Mouse (Mus musculus): ENCODE measurements around the gene Olfr521. TPM values are rescaled to one million over a fixed set of nuclear protein-coding genes. Genes with fewer than 3 reads are reported as not detected.

The Olfr521 gene
- polyA plus RNA-seq, 1 experiment from 2014 or later, result not detected

DNA sequence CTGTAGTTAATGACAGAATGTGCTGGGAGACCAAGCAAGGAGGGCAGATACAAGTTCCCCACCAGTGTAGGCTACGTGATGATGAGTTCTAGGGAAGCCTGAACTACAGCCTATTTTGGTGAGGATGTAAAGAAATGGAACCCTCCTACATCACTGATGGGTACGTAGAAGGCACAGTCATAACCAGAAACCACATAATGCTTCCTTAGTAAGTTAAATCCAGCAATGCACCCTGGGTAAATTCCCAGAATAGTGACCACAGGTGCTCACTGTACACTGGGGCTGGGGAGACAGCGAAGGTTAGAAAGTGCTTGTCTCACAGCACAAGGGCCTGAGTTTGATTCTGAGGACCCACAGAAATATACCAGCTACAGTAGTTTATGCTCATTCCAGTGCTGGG is 22.2 kb downstream of the Olfr521 start:
- H3K4me1 ChIP-seq (ENCODE audit: control insufficient read depth, insufficient read depth, low read length), result no peaks in the 10 kb centered on the region; the same call in 1 of the 2 replicates
- H3K27ac ChIP-seq (replicated peaks; ENCODE audit: low read depth, low read length), result no peak overlapping the region
- no peaks in the 10 kb centered on the region for H3K9me3 ChIP-seq (ENCODE audit: control insufficient read depth, low read length)
- WGBS, result 88% methylated on average over 3 of the region's 3 CpGs
- ATAC-seq (ENCODE audit: low FRiP score, low TSS enrichment) (no peak), DNase-seq (no peak)
- no peaks in the 10 kb centered on the region for H3K36me3 ChIP-seq (ENCODE audit: control insufficient read depth, insufficient read depth, low read length)
- no peaks in the 10 kb centered on the region for H3K27me3 ChIP-seq (ENCODE audit: control insufficient read depth, insufficient read depth, low read length)
- H3K9ac ChIP-seq (replicated peaks; ENCODE audit: low read length), result no peak overlapping the region
- no peak overlapping the region for H3K4me2 ChIP-seq (ENCODE audit: low read length)
- H3K4me3 ChIP-seq (replicated peaks; ENCODE audit: low read depth, low read length), result no peak overlapping the region

DNA sequence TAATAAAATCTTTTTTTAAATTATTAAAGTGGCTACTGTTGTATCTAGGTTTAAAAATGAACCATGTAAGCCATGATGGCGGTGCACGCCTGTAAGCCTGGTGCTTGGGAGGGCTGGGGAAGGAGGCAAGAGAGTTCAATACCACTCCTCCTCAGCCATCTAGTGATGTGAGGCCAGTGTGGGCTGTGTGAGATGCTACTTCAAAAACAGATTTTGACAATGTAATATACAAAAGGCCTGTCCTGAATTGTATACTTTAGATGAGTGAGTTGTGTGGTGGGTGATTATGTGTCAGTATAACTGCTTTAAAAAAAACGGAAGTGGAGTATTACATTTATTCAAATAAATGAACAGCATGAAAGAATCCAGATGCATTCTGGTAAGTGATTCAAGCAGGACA is 23.5 kb downstream of the Olfr521 start:
- Histone ChIP-seq H3K27ac (replicated peaks; ENCODE audit: low read depth, low read length) (no peak overlapping the region), H3K36me3 (ENCODE audit: control insufficient read depth, insufficient read depth, low read length) (no peaks in the 10 kb centered on the region), H3K9ac (replicated peaks; ENCODE audit: low read length) (no peak overlapping the region), H3K4me2 (ENCODE audit: low read length) (no peak overlapping the region), H3K27me3 (ENCODE audit: control insufficient read depth, insufficient read depth, low read length) (no peaks in the 10 kb centered on the region), H3K4me1 (ENCODE audit: control insufficient read depth, insufficient read depth, low read length) (no peaks in the 10 kb centered on the region; the same call in 1 of the 2 replicates), H3K4me3 (replicated peaks; ENCODE audit: low read depth, low read length) (no peak overlapping the region), H3K9me3 (ENCODE audit: control insufficient read depth, low read length) (no peaks in the 10 kb centered on the region)
- no peak for DNase-seq
- no peak for ATAC-seq (ENCODE audit: low FRiP score, low TSS enrichment)
- WGBS, result 71% methylated on average over 3 of the region's 3 CpGs

DNA sequence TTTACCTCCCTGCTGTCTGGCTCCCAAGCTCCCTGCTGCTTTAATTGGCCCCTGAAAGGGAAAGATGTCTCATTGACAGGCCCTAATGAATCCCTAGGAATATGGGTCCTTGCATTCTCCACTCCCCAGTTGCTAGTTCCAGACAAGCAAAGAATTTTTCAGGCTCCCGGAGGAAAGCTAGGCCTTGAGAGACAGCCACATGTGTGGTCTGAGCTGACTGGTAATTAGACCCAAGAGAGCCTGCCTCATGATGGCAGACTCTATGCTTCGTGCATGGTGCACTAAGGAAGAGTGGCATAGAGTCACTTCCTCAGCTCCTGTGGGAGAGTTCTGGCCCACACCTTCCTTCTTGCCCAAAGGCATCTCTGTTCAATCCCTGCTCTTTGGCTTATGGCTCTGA is 24.6 kb downstream of the Olfr521 start:
- Histone ChIP-seq H3K9me3 (ENCODE audit: control insufficient read depth, low read length) (no peaks in the 10 kb centered on the region), H3K4me1 (ENCODE audit: control insufficient read depth, insufficient read depth, low read length) (no peaks in the 10 kb centered on the region; the same call in 1 of the 2 replicates), H3K9ac (replicated peaks; ENCODE audit: low read length) (no peak overlapping the region), H3K36me3 (ENCODE audit: control insufficient read depth, insufficient read depth, low read length) (no peaks in the 10 kb centered on the region), H3K27ac (replicated peaks; ENCODE audit: low read depth, low read length) (no peak overlapping the region), H3K4me2 (ENCODE audit: low read length) (no peak overlapping the region), H3K27me3 (ENCODE audit: control insufficient read depth, insufficient read depth, low read length) (no peaks in the 10 kb centered on the region), H3K4me3 (replicated peaks; ENCODE audit: low read depth, low read length) (no peak overlapping the region)
- ATAC-seq (ENCODE audit: low FRiP score, low TSS enrichment) (no peak), DNase-seq (no peak)
- 38% methylated on average over 2 of the region's 2 CpGs for WGBS

DNA sequence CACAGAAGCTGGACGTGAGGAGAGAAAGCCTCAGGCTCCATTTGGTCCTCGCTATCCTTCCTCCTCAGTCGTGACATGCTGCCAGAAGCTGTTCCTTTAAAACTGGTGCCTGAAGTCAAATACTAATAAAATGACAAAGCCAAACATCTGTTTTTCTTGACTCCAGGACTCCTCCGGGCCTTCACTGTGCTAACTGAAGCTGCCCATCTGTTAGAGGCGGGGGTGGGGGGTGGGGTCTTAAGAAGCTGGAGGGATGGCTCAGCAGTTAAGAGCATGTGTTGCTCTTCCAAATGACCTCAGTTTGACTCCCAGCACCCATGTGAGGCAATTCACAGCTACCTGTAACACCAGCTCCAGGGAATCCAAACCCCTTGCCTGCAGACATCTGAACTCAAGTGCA is 25.3 kb downstream of the Olfr521 start:
- Histone ChIP-seq H3K9me3 (ENCODE audit: control insufficient read depth, low read length) (no peaks in the 10 kb centered on the region), H3K4me3 (replicated peaks; ENCODE audit: low read depth, low read length) (no peak overlapping the region), H3K27ac (replicated peaks; ENCODE audit: low read depth, low read length) (no peak overlapping the region), H3K27me3 (ENCODE audit: control insufficient read depth, insufficient read depth, low read length) (no peaks in the 10 kb centered on the region), H3K9ac (replicated peaks; ENCODE audit: low read length) (no peak overlapping the region), H3K36me3 (ENCODE audit: control insufficient read depth, insufficient read depth, low read length) (no peaks in the 10 kb centered on the region), H3K4me2 (ENCODE audit: low read length) (no peak overlapping the region), H3K4me1 (ENCODE audit: control insufficient read depth, insufficient read depth, low read length) (no peaks in the 10 kb centered on the region; the same call in 1 of the 2 replicates)
- WGBS, result 62% methylated on average over 5 of the region's 5 CpGs
- DNase-seq (no peak), ATAC-seq (ENCODE audit: low FRiP score, low TSS enrichment) (no peak)

GRCm38 (mm10) chr7:99790816-99791215 is 27.5 kb downstream of the Olfr521 start:
- ATAC-seq (ENCODE audit: low FRiP score, low TSS enrichment) (no peak), DNase-seq (no peak)
- Histone ChIP-seq H3K9ac (replicated peaks; ENCODE audit: low read length) (no peak overlapping the region), H3K27ac (replicated peaks; ENCODE audit: low read depth, low read length) (no peak overlapping the region), H3K27me3 (ENCODE audit: control insufficient read depth, insufficient read depth, low read length) (no peaks in the 10 kb centered on the region), H3K4me1 (ENCODE audit: control insufficient read depth, insufficient read depth, low read length) (peaks cover 7% of the 10 kb centered on the region; the same call in 1 of the 2 replicates), H3K9me3 (ENCODE audit: control insufficient read depth, low read length) (no peaks in the 10 kb centered on the region), H3K4me2 (ENCODE audit: low read length) (no peak overlapping the region), H3K36me3 (ENCODE audit: control insufficient read depth, insufficient read depth, low read length) (no peaks in the 10 kb centered on the region), H3K4me3 (replicated peaks; ENCODE audit: low read depth, low read length) (no peak overlapping the region)
- 74% methylated on average over 10 of the region's 10 CpGs for WGBS

- H3K4me2 ChIP-seq (ENCODE audit: low read length), result no peak overlapping the region
- ATAC-seq (ENCODE audit: low FRiP score, low TSS enrichment) (no peak), DNase-seq (no peak)
- no peaks in the 10 kb centered on the region for H3K36me3 ChIP-seq (ENCODE audit: control insufficient read depth, insufficient read depth, low read length)
- H3K27me3 ChIP-seq (ENCODE audit: control insufficient read depth, insufficient read depth, low read length), result no peaks in the 10 kb centered on the region
- no peak overlapping the region for H3K27ac ChIP-seq (replicated peaks; ENCODE audit: low read depth, low read length)
- WGBS, result 59% methylated on average over 2 of the region's 2 CpGs
- H3K4me3 ChIP-seq (replicated peaks; ENCODE audit: low read depth, low read length), result no peak overlapping the region
- H3K4me1 ChIP-seq (ENCODE audit: control insufficient read depth, insufficient read depth, low read length), result peaks cover 11% of the 10 kb centered on the region; the same call in 1 of the 2 replicates
- no peak overlapping the region for H3K9ac ChIP-seq (replicated peaks; ENCODE audit: low read length)
- H3K9me3 ChIP-seq (ENCODE audit: control insufficient read depth, low read length), result no peaks in the 10 kb centered on the region
Measured at GRCm38 (mm10) chr7:99794096-99794495, 30.8 kb downstream of the Olfr521 start.

- 0 out of 2 replicates have a peak overlapping the region, but pooled peaks have one; percentile 7 for H3K4me3 ChIP-seq (replicated peaks; ENCODE audit: low read depth, low read length)
- H3K27ac ChIP-seq (replicated peaks; ENCODE audit: low read depth, low read length), result peak overlapping the region; percentile 16; the same call in 1 of the 2 replicates
- WGBS, result 11% methylated on average over 17 of the region's 17 CpGs
- no peak overlapping the region for H3K9ac ChIP-seq (replicated peaks; ENCODE audit: low read length)
- peaks cover 11% of the 10 kb centered on the region; the same call in 1 of the 2 replicates for H3K4me1 ChIP-seq (ENCODE audit: control insufficient read depth, insufficient read depth, low read length)
- no peaks in the 10 kb centered on the region for H3K36me3 ChIP-seq (ENCODE audit: control insufficient read depth, insufficient read depth, low read length)
- DNase-seq (peak; percentile 75), ATAC-seq (ENCODE audit: low FRiP score, low TSS enrichment) (peak; percentile 62; the same call in 1 of the 2 replicates)
- H3K27me3 ChIP-seq (ENCODE audit: control insufficient read depth, insufficient read depth, low read length), result no peaks in the 10 kb centered on the region
- peak overlapping the region; percentile 42 for H3K4me2 ChIP-seq (ENCODE audit: low read length)
- H3K9me3 ChIP-seq (ENCODE audit: control insufficient read depth, low read length), result no peaks in the 10 kb centered on the region
Measured at GRCm38 (mm10) chr7:99795192-99795981, 32.1 kb downstream of the Olfr521 start.

GRCm38 (mm10) chr7:99796471-99796870 is 33.2 kb downstream of the Olfr521 start:
- H3K36me3 ChIP-seq (ENCODE audit: control insufficient read depth, insufficient read depth, low read length), result no peaks in the 10 kb centered on the region
- no peaks in the 10 kb centered on the region for H3K9me3 ChIP-seq (ENCODE audit: control insufficient read depth, low read length)
- ATAC-seq (ENCODE audit: low FRiP score, low TSS enrichment) (no peak), DNase-seq (no peak)
- WGBS, result 75% methylated on average over 3 of the region's 3 CpGs
- H3K4me2 ChIP-seq (ENCODE audit: low read length), result no peak overlapping the region
- peaks cover 11% of the 10 kb centered on the region; the same call in 1 of the 2 replicates for H3K4me1 ChIP-seq (ENCODE audit: control insufficient read depth, insufficient read depth, low read length)
- H3K27me3 ChIP-seq (ENCODE audit: control insufficient read depth, insufficient read depth, low read length), result no peaks in the 10 kb centered on the region
- H3K27ac ChIP-seq (replicated peaks; ENCODE audit: low read depth, low read length), result 0 out of 2 replicates have a peak overlapping the region, but pooled peaks have one; percentile 50
- no peak overlapping the region for H3K9ac ChIP-seq (replicated peaks; ENCODE audit: low read length)
- H3K4me3 ChIP-seq (replicated peaks; ENCODE audit: low read depth, low read length), result no peak overlapping the region

DNA sequence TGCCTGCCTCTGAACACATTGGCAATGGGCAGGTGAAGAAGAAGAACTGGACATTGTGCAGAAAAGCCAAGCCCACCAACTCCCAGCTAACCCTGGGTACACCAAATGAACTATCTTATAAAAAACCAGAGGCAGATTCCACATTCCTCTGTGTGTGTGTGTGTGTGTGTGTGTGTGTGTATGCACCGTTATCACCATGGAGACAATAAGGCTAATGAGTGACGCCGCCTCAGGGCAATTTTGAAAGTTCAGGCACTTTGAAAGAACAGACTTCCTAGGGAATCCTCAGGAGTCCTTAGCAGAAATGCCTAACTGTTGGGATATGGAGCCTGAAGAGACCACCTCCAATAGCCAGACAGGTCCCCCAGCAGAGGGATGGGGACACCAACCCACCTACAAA is 34.0 kb downstream of the Olfr521 start:
- Histone ChIP-seq H3K4me2 (ENCODE audit: low read length) (no peak overlapping the region), H3K9ac (replicated peaks; ENCODE audit: low read length) (no peak overlapping the region), H3K4me1 (ENCODE audit: control insufficient read depth, insufficient read depth, low read length) (peaks cover 11% of the 10 kb centered on the region; the same call in 1 of the 2 replicates), H3K4me3 (replicated peaks; ENCODE audit: low read depth, low read length) (no peak overlapping the region), H3K27me3 (ENCODE audit: control insufficient read depth, insufficient read depth, low read length) (no peaks in the 10 kb centered on the region), H3K27ac (replicated peaks; ENCODE audit: low read depth, low read length) (no peak overlapping the region), H3K9me3 (ENCODE audit: control insufficient read depth, low read length) (no peaks in the 10 kb centered on the region), H3K36me3 (ENCODE audit: control insufficient read depth, insufficient read depth, low read length) (no peaks in the 10 kb centered on the region)
- 73% methylated on average over 3 of the region's 3 CpGs for WGBS
- ATAC-seq (ENCODE audit: low FRiP score, low TSS enrichment), result no peak
- DNase-seq, result peak; percentile 54
